Mouse (Mus musculus): ENCODE data around the gene Fgl2.

The Fgl2 gene

DNA sequence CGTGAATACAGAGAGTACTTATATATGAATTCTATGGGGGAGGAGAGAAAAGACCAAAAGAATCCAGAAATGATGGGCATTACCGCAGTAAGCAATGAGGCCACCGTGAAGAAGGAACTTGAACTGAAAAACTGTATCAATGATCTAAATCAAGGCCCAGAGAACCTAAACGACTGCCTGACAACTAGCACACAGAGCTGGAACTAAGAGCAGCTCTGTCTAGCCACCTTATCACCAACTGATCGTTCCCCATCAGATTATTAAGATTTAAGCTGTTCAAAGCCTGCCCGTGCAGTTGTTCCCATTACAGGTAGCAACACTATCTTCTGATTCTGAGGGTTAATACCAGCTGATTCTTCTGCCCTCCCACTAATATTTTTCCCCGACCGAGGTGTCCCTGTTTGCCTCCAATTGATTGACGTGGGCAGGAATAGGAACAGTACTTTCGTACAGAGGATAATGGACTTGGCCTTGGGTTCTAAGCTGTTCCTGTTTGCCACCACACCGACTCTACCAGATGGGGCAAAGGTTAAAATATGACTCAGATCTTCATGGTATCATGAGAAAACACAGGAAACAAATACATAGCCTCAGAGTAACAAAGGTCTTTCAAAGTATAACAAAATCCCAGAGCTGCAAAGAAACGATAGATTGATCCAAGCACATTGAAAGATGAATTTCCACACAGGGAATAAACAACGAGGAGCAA, 12.0 kb downstream of the Fgl2 start:
- DNase-seq (ENCODE audit: low read depth, low spot score): no peak

DNA sequence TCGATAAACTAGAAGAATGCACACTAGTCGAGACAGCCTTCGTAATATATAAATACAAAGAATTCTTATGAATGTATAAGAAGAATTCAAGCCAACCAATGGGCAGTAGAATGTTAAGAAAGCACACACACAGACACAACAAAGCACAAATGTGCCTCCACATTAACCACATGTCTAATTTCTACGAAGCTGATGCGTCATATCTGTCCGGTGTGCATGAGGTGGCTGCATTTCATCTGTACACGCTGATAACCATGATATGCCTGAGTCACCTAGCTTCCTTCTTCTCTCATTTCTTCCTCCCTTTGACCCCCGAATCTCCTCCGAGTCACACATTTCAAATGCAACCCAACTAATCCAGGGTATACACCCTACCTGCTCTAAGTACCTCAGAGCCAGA, 12.5 kb downstream of the Fgl2 start:
- peak; percentile 52 for DNase-seq (ENCODE audit: low read depth, low spot score)

DNA sequence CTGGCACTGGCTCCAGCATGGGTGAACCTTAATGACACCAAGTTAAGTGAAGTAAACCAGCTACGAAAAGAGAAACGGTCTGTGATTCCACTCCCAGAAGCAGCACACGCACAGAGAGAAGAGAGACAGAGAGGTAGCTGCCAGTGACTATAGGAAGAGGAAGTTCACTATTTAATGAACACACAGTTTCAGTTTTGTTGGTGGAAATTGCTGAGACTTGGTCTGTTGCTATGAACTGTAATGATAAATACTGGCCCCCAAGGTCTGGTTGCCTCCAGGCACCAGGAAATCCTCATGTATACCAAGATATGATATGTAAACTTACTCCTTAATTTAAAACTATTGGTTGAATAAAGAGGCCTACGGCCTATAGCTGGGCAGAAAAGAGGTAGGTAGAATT, 14.0 kb downstream of the Fgl2 start:
- DNase-seq (ENCODE audit: low read depth, low spot score): no peak

DNA sequence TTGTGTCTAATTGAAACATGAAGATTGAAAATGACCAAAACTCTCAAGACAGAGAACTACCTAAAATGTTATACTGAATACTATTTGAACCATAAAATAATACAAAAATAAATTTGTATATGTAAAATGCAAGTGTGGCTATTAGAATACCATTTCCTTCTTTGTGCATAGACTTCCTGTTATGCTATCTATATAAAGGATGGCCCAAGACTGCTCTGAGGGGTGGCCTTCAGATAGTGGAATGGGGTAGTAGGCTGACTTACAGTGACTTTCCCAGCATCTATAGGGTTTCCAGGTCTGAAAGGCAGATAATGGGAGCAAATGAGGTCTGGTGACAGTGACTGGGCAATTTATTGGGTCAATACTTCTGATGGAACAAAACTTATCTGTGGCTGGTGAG, 14.9 kb downstream of the Fgl2 start:
- DNase-seq (ENCODE audit: low read depth, low spot score): no peak

DNA sequence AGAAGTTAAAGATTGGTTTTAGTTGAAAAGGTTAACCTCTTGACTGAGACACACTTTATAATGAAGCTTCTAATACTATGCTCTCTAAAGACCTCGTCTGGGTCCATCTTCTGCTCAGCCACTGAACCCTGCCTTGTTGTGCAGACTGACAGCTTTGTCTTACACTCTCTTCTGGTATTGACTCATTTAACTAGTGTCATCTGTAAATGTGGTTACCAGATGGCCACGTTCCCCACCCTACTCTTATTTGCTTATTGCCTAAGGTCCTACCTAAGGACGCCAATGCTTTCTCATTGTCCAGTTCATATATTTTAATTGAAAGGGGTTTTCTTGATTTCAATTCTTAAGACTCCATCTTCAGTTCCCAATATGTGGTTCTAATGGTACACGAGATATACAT, 16.4 kb downstream of the Fgl2 start:
- DNase-seq (ENCODE audit: low read depth, low spot score): no peak

DNA sequence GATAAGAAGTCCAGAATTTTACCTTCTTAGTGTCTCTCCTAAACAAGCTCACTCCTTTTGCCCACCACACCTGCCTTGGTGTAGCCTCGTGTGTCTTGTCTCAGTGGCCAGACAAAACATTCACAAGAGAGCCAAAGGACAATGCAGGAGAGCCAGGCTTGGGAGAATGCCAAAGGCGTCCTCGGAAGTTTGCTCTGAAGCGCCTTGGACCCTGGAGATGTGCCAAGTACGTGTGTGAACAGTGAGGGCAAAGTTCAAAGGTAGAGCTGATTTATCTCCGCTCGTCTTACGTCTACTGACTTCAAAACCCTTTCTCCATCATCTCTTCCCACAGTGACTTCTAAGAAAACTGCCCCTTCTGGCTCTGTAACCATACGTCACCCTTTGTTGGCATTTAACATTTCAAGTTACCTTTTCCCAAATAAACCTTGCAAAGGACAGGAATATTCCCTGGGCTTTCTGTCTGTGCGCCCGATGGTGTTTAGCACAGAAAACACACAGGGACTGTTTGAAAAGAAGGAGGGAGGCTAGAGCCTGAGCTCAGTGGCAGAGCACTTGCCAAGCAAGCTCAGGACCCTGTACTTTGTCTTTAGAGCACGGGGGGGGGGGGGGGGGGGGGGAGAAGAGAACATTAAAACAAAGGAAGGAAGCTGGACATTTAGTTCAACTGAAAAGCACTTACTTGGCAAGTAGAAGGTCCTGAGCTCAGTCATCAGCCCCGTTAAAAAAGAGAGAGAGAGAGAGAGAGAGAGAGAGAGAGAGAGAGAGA, 19.4 kb downstream of the Fgl2 start:
- no peak for DNase-seq (ENCODE audit: low read depth, low spot score)

DNA sequence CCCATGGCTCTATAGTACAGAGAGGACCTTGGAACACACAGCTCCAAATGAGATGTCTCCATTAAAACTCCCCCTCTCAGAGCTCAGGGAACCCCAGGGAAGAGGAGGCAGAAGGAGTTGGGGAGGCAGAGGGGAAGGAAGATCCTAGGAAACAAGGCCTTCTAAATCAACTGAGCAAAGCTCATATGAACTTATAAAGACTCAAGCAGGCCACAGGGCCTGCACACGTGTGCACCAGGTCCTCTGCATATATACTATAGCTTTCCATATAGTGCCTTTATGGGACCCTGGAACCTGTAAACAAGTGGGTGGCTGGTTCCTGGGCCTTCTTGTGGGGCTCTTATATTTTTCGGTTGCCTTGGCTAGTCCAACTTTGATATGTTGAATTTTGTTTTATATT, 22.1 kb downstream of the Fgl2 start:
- DNase-seq (ENCODE audit: low read depth, low spot score): no peak

DNA sequence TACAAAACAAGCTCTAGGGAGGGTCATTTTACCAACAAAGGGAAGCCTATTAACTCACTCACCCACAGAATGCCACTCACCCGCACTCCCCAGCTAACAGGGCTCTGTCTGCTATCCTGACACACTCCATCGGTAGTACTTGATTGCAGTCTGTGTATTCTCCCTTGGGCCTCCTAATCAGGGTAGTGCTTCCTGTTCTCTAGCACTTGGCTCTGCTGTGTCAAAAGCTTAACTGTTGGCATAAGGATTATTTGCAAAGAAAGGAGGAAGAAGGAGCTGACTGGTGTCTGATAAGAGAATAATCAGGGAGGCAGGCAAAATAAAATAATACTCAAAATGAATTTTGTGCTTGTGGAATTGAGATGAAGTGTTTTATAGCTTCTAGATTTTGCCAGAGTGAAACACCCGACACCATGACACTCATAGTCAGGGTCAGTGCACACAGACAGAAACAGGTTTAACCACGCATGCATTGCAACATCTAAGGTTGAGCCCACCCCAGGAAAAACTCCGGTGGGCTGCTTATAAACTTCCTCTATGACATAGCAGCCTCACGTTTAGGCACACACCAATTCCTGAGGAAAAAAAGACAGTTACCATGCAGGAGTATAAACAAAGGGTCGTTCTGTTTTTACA, 22.9 kb downstream of the Fgl2 start:
- DNase-seq (ENCODE audit: low read depth, low spot score): no peak

DNA sequence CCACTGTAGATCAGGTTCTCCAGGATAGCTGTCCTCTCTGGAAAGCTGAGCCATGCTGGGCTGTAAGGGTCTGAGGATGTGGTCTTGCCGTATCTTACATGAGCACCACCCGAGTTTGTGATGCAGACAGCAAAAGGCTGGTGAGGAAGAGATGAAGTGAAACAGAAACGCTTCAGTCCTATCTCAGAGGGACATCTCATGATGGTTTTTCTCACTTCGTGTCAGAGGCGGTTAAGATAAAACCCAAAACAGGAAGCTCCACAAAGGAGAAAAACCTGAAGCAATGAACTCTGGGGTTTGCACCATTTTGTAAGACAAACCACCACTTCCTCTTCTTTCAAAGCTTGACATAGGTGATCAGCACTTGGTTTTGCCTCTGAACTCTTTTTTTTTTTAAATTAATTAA, 38.8 kb downstream of the Fgl2 start:
- DNase-seq (ENCODE audit: low read depth, low spot score): peak; percentile 90

DNA sequence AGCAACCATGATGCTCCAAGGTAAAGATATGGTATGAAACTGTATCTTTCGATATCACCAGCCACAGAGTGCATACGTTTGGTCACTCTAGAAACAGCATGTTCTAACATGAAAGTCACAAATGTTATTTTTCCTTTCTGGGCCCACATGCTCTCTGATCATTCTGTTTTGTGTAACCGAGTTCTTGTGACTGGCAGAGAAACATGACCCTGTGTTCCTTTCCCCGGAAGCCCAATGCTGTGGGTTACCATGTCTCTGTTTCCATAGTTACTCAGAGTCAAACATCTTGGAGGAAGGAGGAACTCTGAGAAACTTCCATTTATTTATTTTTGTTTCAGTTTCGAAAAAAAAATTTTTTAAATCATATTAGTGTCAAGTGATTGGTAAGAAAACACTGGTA, 39.6 kb downstream of the Fgl2 start:
- peak; percentile 76 for DNase-seq (ENCODE audit: low read depth, low spot score)

DNA sequence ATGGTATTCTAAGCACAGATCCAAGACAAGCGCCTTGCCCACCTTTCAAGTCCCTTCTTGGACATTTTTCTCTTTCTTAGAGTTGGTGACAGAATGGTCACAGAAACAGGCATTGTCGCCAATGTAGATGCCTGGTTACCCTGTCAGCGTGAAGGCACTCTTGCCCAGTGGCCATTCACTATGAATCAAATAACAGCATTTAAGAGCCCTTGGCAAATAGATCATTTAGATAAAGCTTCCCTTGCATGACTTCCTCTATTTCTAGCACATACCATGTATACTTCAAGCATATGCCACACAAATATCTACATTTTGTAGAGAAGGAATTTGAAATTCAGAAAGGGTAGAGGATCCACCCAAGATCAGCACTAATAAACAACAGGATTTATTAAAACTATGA, 40.9 kb downstream of the Fgl2 start:
- no peak for DNase-seq (ENCODE audit: low read depth, low spot score)

DNA sequence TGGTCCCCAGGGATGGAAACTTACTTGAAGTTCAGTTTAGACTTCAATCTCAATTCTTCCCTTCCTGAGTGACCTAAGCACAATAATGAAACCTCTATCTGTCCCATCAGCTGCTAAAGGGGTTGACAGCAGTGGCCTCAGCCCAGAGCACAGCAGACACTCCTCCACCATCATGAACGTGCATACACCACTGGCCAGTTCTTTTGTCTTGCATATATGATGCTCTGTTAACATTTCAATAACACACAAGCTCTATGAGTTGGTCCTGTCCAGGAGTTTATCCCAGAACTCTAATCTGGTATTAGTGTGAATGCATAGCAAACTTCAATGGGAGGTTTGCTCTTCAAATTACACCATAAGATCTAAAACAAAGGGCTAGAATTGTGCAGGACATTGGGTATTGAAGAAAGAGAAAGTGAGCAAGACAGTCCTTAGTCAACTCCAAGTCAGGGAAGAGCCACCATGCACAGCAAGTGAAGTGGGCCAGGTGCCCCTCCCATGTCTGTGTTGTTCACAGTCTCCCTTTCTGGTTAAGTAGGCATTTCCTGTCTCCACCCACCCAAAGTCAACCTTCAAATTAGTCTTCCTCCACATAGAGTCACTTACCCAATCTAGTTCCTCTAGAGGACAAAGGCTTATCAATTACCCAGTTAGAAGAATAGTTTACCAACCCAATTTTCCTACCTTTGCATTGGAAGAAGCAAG, 41.8 kb downstream of the Fgl2 start:
- peak; percentile 65 for DNase-seq (ENCODE audit: low read depth, low spot score)

DNA sequence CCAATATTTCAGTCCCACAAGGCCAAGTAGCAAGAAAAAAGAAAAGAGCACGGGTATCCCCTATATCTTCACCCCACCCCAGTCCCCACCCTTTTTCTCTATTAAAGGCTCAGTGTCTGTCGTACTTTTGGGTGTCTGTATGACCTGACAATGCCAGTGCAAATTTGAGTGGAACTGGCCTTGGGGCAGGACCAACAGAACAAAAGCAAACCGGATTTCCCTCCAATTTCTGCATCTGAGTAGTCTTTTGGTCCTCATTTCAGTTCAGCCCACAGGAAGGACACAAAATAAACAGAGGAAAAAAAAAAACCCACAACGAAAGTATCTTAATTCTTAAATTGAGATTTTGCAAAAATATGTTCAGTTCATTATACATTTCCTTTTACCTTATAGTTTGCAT, 46.2 kb downstream of the Fgl2 start:
- no peak for DNase-seq (ENCODE audit: low read depth, low spot score)

DNA sequence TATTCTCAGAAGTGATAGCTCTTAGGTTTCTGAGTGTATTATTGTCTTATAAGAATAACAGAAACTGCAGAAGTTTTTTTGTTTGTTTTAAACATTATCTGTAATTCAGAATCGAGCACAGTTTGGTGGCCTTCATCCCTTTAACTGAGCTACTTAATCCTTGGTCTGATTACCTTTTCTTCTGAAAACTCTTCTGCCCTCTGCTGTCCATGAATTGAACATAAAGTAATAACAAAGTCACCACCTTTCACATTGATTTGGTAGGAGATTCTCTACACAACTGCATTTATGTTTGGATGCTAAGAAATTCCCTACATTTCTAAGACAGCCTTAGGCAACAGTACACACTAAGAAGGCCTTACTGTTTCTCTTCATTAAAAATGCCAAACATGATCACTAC, 48.2 kb downstream of the Fgl2 start:
- peak; percentile 79 for DNase-seq (ENCODE audit: low read depth, low spot score)

DNA sequence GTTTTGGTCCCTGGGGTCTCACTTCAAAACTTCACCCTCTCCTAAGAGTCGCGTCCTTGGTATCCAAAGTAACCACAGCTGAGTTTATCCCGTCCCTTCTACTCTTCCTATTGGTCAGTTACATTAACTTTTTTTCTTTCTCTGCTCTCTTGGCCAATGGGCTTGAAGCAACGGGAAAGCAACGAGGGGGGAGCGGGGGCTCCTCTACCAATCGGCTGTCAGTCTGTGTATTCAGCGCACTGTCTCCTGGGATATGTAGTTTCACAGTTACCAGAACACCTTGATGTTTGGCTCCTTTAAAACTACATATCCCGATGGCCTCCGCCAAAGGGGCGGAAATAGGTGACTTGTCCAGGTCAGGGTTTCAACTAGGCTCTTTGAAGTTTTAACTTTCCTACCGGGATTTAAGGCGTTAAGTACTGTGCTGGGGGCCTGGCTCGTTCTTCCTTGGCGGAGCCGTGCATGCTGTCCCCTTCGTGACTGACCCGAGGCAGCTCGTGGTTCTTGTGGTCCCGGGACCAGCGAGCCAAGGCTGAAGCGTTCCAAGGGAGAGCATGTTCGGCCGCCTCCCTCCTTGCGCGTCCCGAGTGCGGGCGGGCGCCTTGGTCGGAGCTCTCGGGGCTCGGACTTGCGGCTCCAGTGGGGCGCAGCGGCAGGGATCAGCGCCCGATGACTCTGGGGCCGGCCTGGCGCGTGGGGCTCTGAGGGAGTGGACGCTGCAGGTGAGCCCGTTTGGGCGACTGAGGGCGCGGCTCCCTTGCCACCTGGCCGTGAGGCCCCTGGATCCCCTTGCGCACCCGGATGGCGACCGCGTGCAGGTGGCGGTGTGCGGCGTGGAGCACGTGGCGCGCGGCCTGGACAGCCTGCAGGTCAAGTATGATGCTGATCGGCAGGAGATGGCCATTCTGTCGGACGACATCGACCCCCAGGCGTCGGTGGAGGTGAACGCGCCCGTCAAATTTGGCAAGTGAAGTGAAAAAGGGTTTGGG, 52.5 kb downstream of the Fgl2 start, which contains the start of the genes Ccdc146 and Fam185a:
Gene Ccdc146, minus strand, starts transcription at position 64 of the 989 bp plus-strand sequence.
Gene Fam185a, plus strand, starts transcription at position 345 of the 989 bp plus-strand sequence.
- DNase-seq (ENCODE audit: low read depth, low spot score): peak; percentile 97

DNA sequence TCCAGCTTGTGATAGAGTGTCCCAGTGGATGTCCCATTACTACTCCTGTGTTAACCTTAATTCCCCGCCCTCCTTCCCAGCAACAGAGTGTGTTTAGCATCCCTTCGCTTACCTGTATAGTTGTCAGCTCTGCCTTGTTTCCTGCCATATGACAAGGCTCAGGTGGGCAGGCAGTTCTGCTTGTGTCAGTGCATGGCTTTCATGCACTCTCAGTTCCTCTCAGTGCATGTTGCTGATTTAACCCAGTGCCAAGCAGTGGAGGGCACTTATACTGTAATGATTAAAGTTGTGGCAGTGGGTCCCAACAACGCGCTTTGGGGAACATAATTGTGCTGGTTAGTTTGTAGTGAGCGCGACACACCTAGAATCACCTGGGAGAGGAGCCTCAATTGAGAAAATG, 54.2 kb downstream of the Fgl2 start:
- no peak for DNase-seq (ENCODE audit: low read depth, low spot score)

All from CD4-positive, CD25-positive, alpha-beta regulatory T cell, adult 2 months (primary cell).